Mouse (Mus musculus): ENCODE results near the gene Gabrd.

Gabrd gene

GRCm38 (mm10) chr4:155383326-155383725 lies 14.6 kb downstream of the Gabrd start:
- in situ Hi-C loops (cut with MboI, MseI) = no loop called here

DNA sequence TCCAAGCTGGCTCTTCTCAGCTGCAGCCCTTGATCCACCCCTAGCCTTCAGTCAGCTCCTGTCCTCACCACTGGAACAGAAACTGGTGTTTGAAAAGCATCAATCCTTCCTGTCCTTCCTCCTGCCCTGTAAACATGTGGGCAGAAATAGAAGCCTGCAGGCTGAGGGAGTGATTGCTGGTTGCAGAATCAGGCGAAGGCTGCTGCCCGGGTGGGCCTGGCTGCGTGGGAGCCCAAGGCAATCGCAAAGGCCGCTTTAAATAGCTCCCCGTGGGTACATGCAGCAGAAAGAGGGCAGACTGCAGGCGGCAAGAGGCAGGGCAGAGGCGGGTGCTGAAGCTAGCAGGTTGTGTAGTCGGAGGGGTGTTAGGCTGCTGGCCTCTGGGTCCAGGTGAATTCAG lies 15.2 kb downstream of the Gabrd start:
- in situ Hi-C loops (cut with MboI, MseI) = no loop called here

DNA sequence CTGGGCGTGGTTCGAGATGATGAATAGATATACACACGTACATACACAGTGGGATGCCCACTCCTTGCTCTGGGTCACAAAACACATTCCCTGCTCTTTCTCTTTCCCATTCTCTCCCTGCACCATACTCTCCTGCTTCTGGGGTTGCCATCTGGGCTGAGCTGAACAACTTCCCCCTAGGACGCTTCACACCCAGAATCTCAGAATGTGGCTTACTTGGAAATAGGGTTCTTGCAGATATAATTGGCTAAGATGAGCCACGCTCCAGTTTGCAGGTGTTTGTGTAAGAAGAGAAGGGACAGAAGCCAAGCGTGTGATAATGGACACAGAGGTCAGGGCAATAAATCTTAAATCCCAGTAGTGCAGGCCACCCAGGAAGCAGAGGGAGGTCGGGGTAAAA lies 15.9 kb downstream of the Gabrd start:
- in situ Hi-C loops (cut with MboI, MseI) = no loop called here

- in situ Hi-C loops (cut with MboI, MseI) = no loop called here
These were observed 25.8 kb downstream of the Gabrd start for GRCm38 (mm10) chr4:155371797-155372735.

DNA sequence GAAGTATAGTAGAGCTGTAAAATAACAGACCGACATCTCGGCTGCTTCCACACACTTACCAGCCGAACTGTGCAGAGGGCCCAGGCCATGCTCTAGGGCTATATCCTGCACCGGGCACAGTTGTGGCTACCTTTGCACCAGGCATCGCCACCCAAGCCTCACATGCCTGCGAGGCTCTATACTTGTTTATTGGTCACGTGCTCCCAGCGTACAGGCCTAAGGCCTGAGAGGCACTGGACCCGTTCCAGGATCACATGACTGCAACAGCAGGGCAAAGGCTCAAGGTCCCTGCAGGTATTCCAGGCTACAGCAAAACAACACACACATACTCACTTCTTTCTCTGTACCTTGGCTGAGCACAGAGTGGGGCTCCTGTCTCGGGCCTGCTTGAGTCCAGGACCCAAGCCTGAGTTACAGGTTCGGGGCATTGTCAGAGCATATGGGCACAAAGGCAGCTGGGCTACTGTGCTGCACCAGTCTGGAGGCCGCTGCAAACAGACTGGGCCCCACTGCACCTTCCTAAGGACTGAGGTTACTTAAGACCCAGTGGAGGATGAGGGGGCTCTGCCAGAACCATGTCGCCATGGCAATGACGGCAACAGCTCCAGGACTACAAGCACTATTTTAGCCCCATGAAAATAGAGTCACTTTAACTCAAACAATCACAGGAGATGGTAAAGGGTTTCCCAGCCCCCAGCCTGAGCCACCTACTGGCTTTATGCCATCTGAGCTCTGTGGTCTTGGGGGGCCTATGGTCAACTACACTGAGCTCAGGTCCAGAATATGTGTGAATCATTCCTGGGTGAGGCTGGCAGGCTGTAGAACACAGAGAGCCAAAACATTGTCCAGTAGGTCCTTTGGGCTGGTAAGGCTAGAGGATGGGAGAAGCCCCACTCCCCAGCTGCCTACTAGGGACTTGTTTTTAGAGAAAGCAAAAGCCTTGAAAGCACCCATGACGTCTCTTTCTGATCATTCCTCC lies 26.9 kb downstream of the Gabrd start:
- in situ Hi-C loops (cut with MboI, MseI) = no loop called here

- in situ Hi-C loops (cut with MboI, MseI) = no loop called here
These were observed 29.2 kb downstream of the Gabrd start for GRCm38 (mm10) chr4:155368684-155369083.

GRCm38 (mm10) chr4:155367739-155368138 lies 30.2 kb downstream of the Gabrd start:
- in situ Hi-C loops (cut with MboI, MseI) = no loop called here

DNA sequence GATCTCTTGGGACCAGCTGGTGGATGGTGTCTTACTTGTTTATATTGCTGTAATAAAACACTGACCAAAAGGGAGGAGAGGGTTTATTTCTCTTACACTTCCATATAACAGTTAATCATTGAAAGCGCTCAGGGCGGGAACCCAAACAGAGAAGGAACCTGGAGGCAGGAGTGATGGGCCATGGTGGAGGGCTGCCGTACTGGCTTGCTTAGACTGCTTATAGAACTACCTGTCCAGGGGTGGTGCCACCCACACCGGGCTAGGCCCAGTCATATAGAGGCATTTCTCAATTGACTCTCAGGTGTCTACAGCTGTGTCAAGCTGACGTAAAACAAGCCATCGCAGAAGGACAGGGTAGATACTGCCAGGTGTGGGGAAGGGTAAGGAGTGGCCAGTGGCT lies 31.1 kb downstream of the Gabrd start:
- in situ Hi-C loops (cut with MboI, MseI) = no loop called here

DNA sequence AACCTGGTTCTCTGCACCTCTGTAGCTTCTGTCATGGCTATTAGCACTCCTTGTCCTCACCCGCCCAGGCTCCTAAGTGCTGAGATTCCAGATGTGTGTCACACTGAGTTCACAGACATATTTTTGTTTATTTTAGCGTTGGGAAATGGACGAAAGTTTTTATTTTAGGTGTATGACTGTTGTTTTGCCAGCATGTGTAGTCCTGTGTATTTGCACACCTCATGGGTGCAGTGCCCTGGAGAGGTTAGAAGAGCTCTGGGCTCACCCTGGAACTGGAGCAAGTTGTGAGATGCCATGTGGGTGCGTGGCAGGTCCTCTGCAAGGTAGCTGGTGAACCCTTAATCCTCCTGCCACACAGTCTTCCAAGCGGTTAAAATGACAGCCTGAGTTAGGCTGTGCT lies 35.5 kb downstream of the Gabrd start:
- in situ Hi-C loops (cut with MboI, MseI) = no loop called here

DNA sequence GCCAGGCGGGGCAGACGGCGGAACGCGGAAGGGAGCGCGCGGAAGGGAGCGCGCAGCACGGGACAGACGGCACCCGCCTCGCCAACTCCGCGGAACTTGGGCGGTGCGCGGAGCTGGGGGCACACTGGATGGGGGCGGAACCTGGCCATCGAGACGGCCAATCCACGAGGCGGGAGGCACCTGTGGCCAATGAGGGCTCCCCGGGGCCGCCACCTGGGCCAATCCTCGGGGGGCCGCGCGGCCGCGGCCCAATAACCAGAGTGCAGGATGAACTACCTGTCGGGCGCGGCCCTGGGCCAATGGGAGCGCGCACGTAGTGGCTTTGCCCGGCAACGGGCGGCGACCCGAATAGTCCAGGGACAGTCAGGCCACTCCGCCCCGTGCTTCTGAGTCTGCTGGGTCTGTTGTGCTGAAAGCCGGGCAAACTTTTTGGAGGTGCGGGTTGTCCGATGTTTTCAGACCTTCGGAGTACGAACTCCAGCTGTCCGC lies 36.6 kb downstream of the Gabrd start, which contains the start of gene Prkcz:
TSS of gene Prkcz (minus strand) at position 59 of the 489 bp plus-strand sequence.
- in situ Hi-C loops (cut with MboI, MseI) = no loop called here

GRCm38 (mm10) chr4:155360856-155361255 lies 37.1 kb downstream of the Gabrd start:
- in situ Hi-C loops (cut with MboI, MseI) = no loop called here

DNA sequence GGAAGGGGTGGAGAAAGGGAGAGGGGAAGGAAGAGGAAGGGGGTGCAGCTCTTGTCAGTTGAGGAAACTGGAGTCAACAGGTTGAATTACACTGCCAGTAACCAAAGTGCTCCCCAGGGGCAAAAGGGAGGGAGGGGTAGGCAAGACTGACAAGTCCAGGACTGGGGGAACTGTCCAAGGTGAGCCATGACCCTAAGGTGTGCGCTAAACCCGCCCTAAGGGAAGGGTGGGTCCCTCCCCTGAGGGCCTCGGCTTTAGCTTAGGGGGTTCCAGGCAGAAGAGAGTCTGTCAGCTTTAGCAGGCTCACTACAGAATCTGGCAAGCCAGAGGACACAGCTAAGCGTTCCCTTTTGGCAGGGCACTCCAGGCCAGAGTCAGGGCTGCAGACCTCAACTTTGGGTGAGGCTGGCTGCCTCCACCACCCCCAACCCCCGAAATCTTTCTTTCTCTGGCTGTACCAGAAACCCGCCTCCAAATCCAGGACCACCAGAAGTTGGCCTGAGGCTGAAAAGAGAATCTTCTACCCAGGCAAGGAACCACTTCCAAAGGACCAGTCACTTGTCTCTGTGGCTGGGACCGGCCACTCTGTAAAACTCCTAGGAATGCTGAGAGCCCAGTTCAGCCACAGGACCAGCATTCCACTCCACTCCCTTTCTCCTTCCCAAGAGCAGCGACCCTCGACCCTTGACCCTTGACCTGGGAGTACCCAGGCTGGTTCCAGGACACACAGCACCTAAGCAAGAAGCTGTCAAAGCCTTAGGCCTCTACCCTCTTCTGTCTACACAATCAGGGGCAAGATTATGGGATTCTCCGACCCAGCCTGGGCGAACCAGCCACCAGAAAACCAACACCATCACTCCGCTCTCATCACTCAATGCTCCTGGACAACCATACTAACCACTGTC lies 38.1 kb downstream of the Gabrd start:
- in situ Hi-C loops (cut with MboI, MseI) = loop anchor here (10.0 kb wide), 1 partner anchor 725 kb away; no protein-coding TSS in a partner anchor

DNA sequence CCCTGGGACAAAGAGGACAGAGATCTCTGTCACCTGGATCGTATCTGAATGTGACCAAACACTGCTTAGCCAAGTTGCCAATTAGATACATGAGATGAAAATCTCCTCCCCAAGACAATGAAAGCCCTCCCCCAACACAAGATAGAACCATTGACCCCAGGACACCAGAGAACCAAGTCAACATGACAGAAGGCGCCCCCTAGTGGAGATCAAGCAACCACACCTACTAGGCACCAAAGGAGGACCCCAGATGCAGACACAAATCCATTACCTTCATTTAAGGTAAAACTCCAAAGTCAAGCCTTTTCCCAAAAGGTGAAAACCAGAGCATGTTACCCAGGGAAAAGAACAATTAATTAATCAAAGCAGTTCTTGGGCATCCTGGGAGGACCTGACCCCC lies 40.3 kb downstream of the Gabrd start:
- in situ Hi-C loops (cut with MboI, MseI) = loop anchor here (10.0 kb wide), 1 partner anchor 727 kb away; no protein-coding TSS in a partner anchor

DNA sequence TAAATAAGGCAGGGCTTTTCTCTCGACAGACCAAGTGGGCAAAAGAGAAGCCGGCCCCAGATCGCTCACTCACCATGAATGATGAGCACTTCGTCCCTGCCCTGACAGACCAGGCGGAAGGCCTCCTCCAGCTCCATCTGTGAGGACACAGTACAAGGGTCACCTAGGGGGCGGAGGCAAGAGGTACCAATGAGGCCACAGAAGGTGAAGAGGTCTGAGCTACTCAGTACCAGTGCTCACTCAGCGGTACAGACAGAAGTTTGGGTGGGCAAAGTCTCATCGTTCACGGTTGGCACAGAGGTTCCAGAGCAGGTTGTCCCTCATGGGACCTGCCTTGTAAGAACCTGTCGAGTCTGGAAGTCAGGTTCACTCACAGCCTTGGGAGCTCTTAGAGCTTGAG lies 41.6 kb downstream of the Gabrd start:
- in situ Hi-C loops (cut with MboI, MseI) = loop anchor here (10.0 kb wide), 1 partner anchor 728 kb away; no protein-coding TSS in a partner anchor

DNA sequence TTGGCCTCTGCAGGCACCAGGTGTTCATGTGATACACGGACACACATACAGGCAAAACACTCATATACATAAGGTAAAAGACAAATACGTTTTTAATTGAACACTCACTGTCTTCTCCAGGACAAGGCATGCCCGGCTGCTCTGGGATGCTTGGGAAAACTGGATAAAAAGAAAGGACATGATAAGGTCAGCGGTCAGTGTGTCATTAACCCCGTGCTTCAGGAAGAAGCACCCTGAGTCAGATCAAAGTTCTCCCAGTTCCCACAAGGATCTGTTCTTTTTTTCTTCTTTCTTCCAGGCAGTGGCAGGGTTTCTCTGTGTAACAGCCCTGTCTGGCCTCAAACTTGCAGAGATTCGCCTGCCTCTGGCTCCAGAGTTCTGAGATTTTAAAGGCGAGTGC lies 43.4 kb downstream of the Gabrd start:
- in situ Hi-C loops (cut with MboI, MseI) = loop anchor here (10.0 kb wide), 1 partner anchor 730 kb away; no protein-coding TSS in a partner anchor

DNA sequence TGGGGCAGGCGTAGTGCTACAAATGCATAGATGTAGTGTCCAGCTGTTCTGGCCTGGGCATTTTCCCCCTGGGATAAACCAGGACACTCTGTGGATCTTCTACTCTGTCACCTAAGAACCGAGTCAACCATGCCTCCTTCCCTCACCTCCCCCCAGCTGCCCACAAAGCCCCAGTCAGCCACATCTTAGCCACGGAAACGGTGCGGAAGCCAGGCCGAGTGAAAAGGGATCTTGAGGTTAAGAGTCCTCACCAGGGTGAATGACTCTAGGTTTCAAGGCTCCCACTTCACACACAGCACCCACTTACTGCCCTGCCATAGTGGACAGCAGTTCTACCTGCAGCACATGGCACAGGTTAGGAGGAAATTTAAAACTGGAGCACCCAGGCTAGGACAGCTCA lies 43.9 kb downstream of the Gabrd start:
- in situ Hi-C loops (cut with MboI, MseI) = loop anchor here (10.0 kb wide), 1 partner anchor 731 kb away; no protein-coding TSS in a partner anchor

GRCm38 (mm10) chr4:155352581-155352980 lies 45.3 kb downstream of the Gabrd start:
- in situ Hi-C loops (cut with MboI, MseI) = loop anchor here (10.0 kb wide), 1 partner anchor 732 kb away; no protein-coding TSS in a partner anchor

DNA sequence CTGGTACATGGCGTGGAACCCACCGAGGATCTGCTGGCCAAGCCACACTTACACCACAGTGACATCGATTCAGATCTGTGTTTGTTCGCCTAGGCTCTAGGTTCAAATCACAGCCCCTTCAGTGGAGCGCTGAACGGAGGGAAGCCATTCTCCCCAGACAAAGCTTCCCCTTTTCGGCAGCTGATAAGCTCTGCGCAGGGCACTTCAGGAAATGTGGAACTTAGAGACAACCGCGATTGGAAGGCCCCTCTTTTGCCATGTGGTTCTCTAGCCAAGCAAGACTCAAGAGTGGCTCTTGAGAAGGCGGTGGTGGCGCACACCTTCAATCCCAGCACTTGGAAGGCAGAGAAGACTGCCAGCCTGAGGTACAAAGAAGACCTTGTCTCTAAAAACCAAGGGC lies 51.6 kb downstream of the Gabrd start:
- in situ Hi-C loops (cut with MboI, MseI) = no loop called here

DNA sequence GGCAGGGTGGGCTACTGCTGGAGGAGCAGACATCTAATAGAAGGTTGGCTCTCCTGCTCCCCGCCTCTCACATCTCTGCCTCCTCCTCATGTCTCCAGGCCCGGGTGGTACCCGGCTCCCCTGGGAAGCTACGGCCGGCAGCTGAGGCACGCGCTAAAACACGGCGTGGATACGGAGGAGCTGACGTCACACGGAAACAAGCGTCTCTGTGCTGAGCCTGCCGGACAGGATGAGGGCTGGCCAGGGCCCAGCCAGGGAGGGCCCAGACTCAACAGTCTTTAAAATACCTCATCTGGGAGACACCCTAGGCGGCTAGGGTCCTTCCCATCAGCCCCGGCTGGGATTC lies 52.3 kb downstream of the Gabrd start:
- in situ Hi-C loops (cut with MboI, MseI) = no loop called here

DNA sequence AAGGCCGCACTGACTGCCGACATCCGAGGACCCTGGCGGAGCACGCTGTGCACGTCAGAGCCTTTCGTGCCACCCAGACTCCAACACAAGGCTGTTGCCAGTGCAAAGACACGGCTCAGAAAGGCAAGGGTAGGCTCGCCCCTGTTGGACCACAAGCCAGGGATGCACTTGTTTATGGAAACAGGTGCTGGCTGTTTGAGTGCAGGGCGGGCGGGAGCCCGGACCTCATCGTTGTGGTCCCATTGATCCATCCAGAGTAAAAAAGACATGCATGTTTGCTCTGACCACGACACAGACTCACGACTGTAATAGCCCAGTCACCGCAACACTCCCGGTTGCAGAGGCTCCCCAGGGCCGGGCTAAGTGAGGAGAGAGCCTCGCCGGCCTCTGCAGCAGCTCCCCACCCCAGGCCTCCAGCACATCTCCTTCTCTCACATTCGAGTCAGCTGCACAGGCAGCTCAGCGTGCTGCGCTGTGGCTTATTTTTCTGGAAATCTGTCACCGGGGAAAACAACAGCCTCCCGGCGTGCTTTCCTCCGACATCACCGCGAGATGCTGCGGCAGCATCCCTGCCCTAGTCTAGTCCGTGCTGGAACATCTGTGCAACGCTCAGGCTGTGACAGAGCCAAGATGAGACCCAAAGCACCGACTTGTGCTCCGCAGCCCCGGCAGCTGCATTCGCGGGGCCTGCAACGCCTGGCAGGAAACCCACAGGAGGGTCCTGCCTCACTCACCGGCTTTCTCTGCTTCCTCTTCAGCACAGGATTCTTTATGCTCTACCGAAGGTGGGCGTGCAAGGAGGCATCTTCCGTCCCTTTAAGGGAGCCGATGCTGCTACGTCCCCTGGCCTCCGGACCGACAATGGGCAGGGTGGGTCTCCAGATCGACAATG lies 53.0 kb downstream of the Gabrd start:
- in situ Hi-C loops (cut with MboI, MseI) = no loop called here
